24 mouse cellular contexts compared by ENCODE assay signal in the genomic region with DNA sequence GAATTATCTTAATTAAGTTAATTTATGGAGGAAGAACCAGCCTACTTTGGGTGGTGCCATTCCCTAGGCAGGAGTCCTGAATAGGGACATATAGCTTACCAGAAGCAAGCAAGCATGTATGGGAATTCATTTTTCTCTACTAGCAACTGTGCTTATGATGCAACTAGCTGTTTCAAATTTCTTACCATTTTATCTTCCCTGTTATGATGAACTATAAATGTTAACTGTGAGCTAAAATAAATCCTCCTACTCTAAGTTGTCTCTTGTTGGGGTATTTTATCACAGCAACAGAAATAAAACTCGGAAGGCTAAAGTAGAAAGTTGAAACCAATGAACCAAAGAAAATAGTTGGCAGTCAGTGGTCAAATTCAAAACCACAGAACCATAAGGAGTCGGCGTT.
"Had no signal": no experiment of that assay in that cellular context is flagged by ENCODE, and none has a peak within 500 bp of the region (broad histone marks: within the 10 kb centered on the region; RNA-seq: fewer than 3 reads in every experiment).

No protein-coding gene starts in this region.

- H3K27me3 ChIP-seq: heart, embryonic 13.5 days; heart, embryonic 15.5 days; hindbrain, embryonic 13.5 days; hindbrain, embryonic 15.5 days; limb, embryonic 12.5 days; liver, embryonic 13.5 days; liver, embryonic 15.5 days had no signal

- DNase-seq: gastrocnemius, adult 2 months; gastrocnemius, postnatal 14 days; gastrocnemius, postnatal 36 days; heart, adult 11 months; heart, adult 2 months; heart, postnatal 14 days; heart, postnatal 36 days; kidney, adult 11 months; kidney, postnatal 10 days; layer of hippocampus, adult 9-11 months; liver; liver, embryonic 13.5 days had no signal

- H3K27ac ChIP-seq: gastrocnemius, adult 2 months; heart, adult 2 months; heart, embryonic 13.5 days; heart, embryonic 15.5 days; hindbrain, embryonic 13.5 days; hindbrain, embryonic 15.5 days; hindbrain, postnatal 0 days; left cerebral cortex, adult 2 months; limb, embryonic 10.5 days; limb, embryonic 12.5 days; liver, embryonic 13.5 days; liver, embryonic 15.5 days had no signal

- H3K4me3 ChIP-seq: gastrocnemius, adult 2 months; heart, adult 2 months; heart, embryonic 13.5 days; heart, embryonic 15.5 days; hindbrain, embryonic 13.5 days; hindbrain, embryonic 15.5 days; left cerebral cortex, adult 2 months; limb, embryonic 10.5 days; limb, embryonic 12.5 days; liver, embryonic 13.5 days; liver, embryonic 15.5 days had no signal

- H3K36me3 ChIP-seq: heart, embryonic 13.5 days; heart, embryonic 15.5 days; hindbrain, embryonic 13.5 days; hindbrain, embryonic 15.5 days; limb, embryonic 10.5 days; limb, embryonic 12.5 days; liver, embryonic 13.5 days; liver, embryonic 15.5 days had no signal

- H3K4me1 ChIP-seq: heart, embryonic 13.5 days; heart, embryonic 15.5 days; hindbrain, embryonic 13.5 days; hindbrain, embryonic 15.5 days; liver, embryonic 13.5 days; liver, embryonic 15.5 days had no signal

- H3K4me2 ChIP-seq: heart, embryonic 11.5 days; heart, embryonic 13.5 days; heart, embryonic 15.5 days; hindbrain, embryonic 13.5 days; hindbrain, embryonic 15.5 days; limb, embryonic 12.5 days; liver, embryonic 11.5 days; liver, embryonic 13.5 days; liver, embryonic 15.5 days had no signal

- ATAC-seq: hindbrain, postnatal 0 days; intestine, embryonic 16.5 days had no signal
